Mouse (Mus musculus) cerebellum, adult 2 months (tissue): Measurements from ENCODE around the gene Mpp3. TPM values are rescaled to one million over a fixed set of nuclear protein-coding genes. Genes with fewer than 3 reads are reported as not detected.
A peak's percentile ranks its signal among the peaks of the same experiment; 100 is the strongest.

Experiments
- DNase-seq, 2 experiments: peaks; one replicate each; pipeline ENCODE4 v3.0.0; 2021
- H3K27ac ChIP-seq: fragments of 200-500 bp; 2 replicates; pipeline ENCODE4 v1.5.1; 2012; ENCODE audit warnings: low read length, control low read depth, inconsistent platforms; ENCODE audit not compliant: insufficient read depth
- H3K27me3 ChIP-seq: fragments of 200-500 bp; 2 replicates; pipeline ENCODE4 v1.6.1; 2012; ENCODE audit warnings: inconsistent platforms, mild to moderate bottlenecking, low read length, moderate library complexity; ENCODE audit not compliant: control insufficient read depth, insufficient read depth
- H3K4me1 ChIP-seq: fragments of 200-500 bp; 2 replicates; pipeline ENCODE4 v1.6.1; 2011; ENCODE audit warnings: low read length; ENCODE audit not compliant: control insufficient read depth, insufficient read depth
- H3K4me3 ChIP-seq: fragments of 200-500 bp; replicated peaks from 2 replicates; pipeline ENCODE3; 2011; ENCODE audit warnings: mild to moderate bottlenecking, low read depth, low read length, control low read depth; ENCODE audit not compliant: insufficient read depth
- CTCF ChIP-seq: fragments of 200-500 bp; IDR thresholded peaks from 2 replicates; pipeline ENCODE4 v1.5.1; 2011; ENCODE audit warnings: low read depth, mild to moderate bottlenecking, control low read depth, low read length, moderate library complexity, borderline replicate concordance; ENCODE audit not compliant: insufficient read depth
- POLR2A ChIP-seq: fragments of 200-500 bp; IDR thresholded peaks from 2 replicates; pipeline ENCODE4 v1.6.1; 2011; ENCODE audit warnings: low read length, control low read depth, borderline replicate concordance; ENCODE audit not compliant: insufficient read depth
- WGBS: fragments of 180-500 bp; shearing (Covaris S2); methylation state at CpG from one replicate; pipeline ENCODE4 v1.1.7; 2018; 5-methylcytosine and 5-hydroxymethylcytosine counted together
- polyA plus RNA-seq: library from polyadenylated mRNA; depleted of rRNA; stranded (reverse); fragments of >200 nt; gene quantifications from 2 replicates; pipeline ENCODE4 v1.2.3, GENCODE M21; 2012; rRNA removed

The Mpp3 gene
- polyA plus RNA-seq = 158 and 185 TPM in 2 replicates

DNA sequence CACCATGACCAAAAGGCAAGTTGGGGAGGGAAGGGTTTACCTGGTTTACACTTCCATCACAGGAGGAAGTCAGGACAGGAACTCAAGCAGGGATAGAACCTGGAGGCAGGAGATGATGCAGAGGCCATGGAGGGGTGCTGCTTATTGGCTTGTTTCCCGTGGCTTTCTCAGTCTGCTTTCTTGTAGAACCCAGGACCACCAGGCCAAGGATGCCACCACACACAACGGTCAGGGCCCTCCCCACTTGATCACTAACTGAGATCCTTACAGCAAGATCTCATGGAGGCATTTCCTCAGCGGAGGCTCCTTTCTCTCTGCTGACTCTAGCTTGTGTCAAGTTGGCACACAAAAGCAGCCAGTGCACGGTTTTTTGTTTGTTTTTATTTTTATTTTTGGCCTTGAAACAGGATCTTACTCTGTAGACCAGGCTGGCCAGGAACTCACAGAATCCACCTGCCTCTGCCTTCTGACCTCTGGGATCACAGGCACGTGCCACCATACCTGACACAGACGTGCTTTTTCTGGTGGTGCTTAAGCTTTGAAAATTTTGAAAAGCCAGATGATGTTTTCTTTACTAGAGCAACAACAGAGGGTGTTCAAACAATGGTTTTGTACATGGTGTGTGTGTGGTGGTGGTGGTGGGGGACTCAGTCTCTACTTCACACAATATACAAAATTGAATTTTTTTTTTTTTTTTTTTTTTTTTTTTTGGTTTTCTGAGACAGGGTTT is at the start of gene Mpp3:
Mpp3 (minus strand) TSS at position 375 of the 730 bp plus-strand sequence.
- Histone ChIP-seq H3K27me3 (no peaks in the 10 kb centered on the region), H3K4me3 (peak within 1 kb of the TSS; percentile 74), H3K4me1 (peaks cover 33% of the 10 kb centered on the region), H3K27ac (peak within 1 kb of the TSS; percentile 87)
- 26% methylated on average over 6 of the region's 6 CpGs for WGBS
- peak in 1 of 2 experiments; percentile 50 for DNase-seq
- TF ChIP-seq POLR2A (no peak; the same call in 1 of the 2 replicates), CTCF (no peak)

DNA sequence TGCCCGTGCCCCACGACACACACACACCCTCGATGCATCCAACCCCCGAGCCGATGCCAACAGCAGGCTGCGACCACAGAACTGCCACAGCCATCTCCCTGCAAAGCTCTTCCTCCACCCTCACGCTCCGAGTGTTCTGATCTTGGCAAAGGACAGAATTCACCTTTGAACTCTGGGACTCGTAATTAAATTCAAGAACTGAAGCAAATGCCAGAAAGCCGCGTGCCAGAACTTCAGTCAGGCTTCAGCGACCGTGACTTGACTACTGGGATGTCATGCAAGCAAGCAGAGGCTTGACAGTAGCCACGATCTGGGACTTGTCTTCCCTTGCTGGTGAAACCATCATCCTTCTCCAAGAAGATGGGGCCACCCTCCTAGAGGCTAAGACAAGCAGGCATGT is 45.5 kb upstream of the Mpp3 start:
- no peak for TF ChIP-seq CTCF
- no peak for TF ChIP-seq POLR2A
- WGBS = 32% methylated on average over 14 of the region's 14 CpGs
- DNase-seq = no peak
- Histone ChIP-seq H3K27me3 (no peaks in the 10 kb centered on the region), H3K27ac (no peak overlapping the region), H3K4me1 (no peaks in the 10 kb centered on the region), H3K4me3 (no peak overlapping the region)

DNA sequence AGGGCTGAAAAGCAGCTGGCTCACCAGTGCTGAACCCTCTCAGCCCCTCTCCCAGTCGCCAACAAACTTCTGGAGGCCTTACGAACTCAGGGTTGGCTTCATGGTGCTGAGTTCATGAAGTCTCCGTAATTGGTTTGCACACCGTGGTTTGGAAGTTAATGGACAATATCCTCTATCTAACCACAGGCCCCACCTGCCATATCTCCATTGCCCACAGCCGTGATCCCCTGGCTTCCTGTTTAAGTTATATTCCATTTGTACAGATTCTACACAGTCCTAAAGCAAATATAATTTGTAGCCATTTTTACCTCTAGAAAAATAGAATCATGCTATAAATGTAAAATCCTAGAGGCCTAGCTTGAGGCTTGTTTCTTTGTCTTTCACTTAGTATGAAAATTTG is 44.5 kb upstream of the Mpp3 start:
- 86% methylated on average over 5 of the region's 5 CpGs for WGBS
- Histone ChIP-seq H3K27ac (no peak overlapping the region), H3K27me3 (no peaks in the 10 kb centered on the region), H3K4me3 (no peak overlapping the region), H3K4me1 (no peaks in the 10 kb centered on the region)
- DNase-seq = no peak
- TF ChIP-seq POLR2A = no peak
- no peak for TF ChIP-seq CTCF

DNA sequence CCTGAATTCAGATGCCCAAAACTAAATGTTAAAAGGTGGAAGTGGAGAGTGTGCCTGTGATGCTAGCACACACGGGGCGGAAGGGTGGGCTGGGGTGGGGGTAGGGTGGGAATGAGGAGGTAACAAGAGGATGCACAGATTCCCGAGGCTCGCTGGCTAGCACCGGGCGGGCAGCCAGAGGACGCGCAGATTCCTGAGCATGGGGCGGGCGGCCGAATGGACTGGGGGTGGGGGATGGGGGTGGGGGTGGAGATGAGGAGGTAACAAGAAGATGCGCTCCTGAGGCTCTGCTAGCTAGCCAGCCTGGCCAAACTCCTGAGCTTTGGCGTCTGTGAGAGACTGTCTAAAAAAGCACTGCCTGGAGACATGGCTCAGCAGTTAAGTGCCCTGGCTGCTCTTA is 42.2 kb upstream of the Mpp3 start:
- H3K27me3 ChIP-seq = no peaks in the 10 kb centered on the region
- 10% methylated on average over 13 of the region's 13 CpGs for WGBS
- no peaks in the 10 kb centered on the region for H3K4me1 ChIP-seq
- no peak for DNase-seq
- H3K4me3 ChIP-seq = no peak overlapping the region
- TF ChIP-seq POLR2A (no peak), CTCF (no peak)
- no peak overlapping the region for H3K27ac ChIP-seq

DNA sequence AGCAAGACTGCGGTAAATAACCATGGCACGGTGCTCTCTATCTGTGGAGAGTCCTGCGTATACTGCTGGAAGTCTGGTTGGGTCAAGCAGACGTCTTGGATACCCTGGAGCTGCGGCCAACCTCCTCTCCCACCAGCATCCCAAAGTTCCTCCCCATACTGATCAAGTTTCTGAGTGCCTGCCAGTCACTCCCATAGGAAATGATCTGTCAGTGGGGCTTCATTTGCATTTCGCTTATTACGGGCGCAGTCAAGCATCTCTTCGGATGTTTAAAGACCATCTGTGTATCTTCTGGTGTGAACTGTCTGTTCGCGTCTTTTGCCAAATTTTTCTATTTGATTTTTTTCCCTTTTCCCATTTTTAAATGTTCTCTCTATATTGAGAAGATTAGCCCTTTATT is 41.4 kb upstream of the Mpp3 start:
- no peaks in the 10 kb centered on the region for H3K27me3 ChIP-seq
- no peaks in the 10 kb centered on the region for H3K4me1 ChIP-seq
- WGBS = 62% methylated on average over 11 of the region's 11 CpGs
- no peak overlapping the region for H3K27ac ChIP-seq
- DNase-seq = no peak
- no peak overlapping the region for H3K4me3 ChIP-seq
- no peak for TF ChIP-seq POLR2A
- TF ChIP-seq CTCF = no peak

DNA sequence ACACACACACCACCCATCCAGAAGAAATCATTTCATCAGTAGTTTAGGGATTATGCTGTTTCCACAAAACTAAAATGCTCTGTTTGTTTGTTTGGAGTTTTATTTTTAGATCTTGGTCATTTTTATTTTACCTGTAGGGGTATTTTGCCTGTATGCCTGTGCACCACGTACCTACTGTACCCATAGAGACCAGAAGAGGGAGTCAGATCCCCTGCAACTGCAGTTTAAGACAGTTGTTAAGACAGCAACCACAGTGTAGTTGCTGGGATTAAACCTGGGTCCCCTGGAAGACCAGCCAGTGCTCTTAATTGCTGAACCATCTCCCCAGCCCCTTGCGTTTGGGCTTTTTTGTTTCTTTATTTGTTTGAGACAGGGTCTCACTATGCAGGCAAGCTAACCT is 40.7 kb upstream of the Mpp3 start:
- TF ChIP-seq POLR2A (no peak), CTCF (peak; percentile 39; the same call in 1 of the 2 replicates)
- Histone ChIP-seq H3K27ac (no peak overlapping the region), H3K27me3 (no peaks in the 10 kb centered on the region), H3K4me3 (no peak overlapping the region), H3K4me1 (no peaks in the 10 kb centered on the region)
- 72% methylated on average over 2 of the region's 2 CpGs for WGBS
- no peak for DNase-seq

DNA sequence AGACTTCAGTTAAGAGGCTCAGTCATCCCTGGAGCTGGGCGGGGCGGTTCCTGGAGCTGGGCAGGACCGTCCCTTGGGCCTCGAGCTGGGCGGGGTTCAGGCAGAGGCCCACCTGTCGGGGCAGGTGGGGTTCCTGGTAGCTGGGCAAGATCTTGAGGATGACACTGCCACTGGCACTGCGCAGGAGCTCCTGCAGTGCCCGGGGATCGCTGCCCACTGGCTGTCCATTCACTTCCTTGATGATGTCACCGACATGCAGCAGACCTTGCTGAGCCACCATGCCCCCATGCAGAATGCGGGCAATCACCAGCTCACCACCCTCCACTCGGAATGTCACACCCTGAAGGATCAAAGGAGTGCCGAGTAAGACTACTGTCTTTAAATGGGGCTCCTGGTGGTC is 34.8 kb upstream of the Mpp3 start:
- DNase-seq = peak; percentile 43 to 64
- no peaks in the 10 kb centered on the region for H3K27me3 ChIP-seq
- no peak overlapping the region for H3K4me3 ChIP-seq
- peaks cover 8% of the 10 kb centered on the region; the same call in 1 of the 2 replicates for H3K4me1 ChIP-seq
- WGBS = 34% methylated on average over 13 of the region's 13 CpGs
- H3K27ac ChIP-seq = no peak overlapping the region
- TF ChIP-seq POLR2A (no peak), CTCF (no peak)

DNA sequence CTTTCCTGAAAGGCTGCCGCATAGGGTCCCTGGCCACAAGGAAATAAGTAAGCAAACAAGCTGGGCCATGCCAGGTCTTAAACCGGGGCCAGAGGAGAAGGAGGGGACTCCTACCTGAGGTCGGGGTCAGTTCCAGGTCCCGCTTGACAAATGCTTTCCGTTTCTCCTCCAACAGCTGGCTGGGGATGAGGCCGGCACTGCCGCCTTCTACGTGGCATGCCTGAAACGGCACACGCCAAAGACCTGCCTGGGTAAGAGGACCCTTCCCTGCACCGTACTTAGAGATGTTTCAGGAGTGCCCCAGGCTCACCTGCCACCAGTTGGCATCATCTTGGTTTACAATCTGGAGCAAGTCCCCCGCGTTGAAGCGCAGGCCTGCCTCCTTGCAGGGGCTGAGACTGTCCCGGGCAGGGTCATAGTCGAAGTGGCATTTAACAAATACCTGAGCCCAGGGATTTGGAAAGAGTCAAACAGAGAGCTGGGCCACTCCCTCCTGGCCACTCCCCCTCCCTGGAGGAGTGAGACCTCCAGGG is 33.7 kb upstream of the Mpp3 start:
- no peak overlapping the region for H3K27ac ChIP-seq
- peak in 1 of 2 experiments; percentile 28 for DNase-seq
- 59% methylated on average over 16 of the region's 16 CpGs for WGBS
- H3K4me1 ChIP-seq = peaks cover 8% of the 10 kb centered on the region; the same call in 1 of the 2 replicates
- TF ChIP-seq POLR2A (no peak), CTCF (no peak)
- no peak overlapping the region for H3K4me3 ChIP-seq
- no peaks in the 10 kb centered on the region for H3K27me3 ChIP-seq
